Mouse (Mus musculus): ENCODE results near the gene Sec62.

- TF ChIP-seq POLR2A (IDR thresholded peaks at IDR 0.05; ENCODE audit: borderline replicate concordance, extremely low read depth, low read depth, low read length) (no peak), CTCF (IDR thresholded peaks at IDR 0.05; ENCODE audit: insufficient read depth, low read length) (no peak)
Observed at GRCm38 (mm10) chr3:30788531-30788930, 4.1 kb upstream of the Sec62 start.

Data from lung, adult 2 months (tissue).